Mouse (Mus musculus) regulatory T cell (primary cell): Measurements from ENCODE around the gene Bcas3.

ENCODE experiments used
- in situ Hi-C: fragments of 300-600 bp; cut with MboI, MseI; formaldehyde crosslinking; loops from one replicate; pipeline ENCODE4 v1.15.1; 2025; ENCODE audit warnings: high pct_unique_total_duplicates

Gene Bcas3

GRCm38 (mm10) chr11:85352539-85353380 is at the start of gene Bcas3:
TSS of gene Bcas3 (plus strand) at chr11:85353167.
- in situ Hi-C loops: no loop called here

GRCm38 (mm10) chr11:85306577-85307260 is 46.2 kb upstream of the Bcas3 start:
- in situ Hi-C loops: no loop called here

DNA sequence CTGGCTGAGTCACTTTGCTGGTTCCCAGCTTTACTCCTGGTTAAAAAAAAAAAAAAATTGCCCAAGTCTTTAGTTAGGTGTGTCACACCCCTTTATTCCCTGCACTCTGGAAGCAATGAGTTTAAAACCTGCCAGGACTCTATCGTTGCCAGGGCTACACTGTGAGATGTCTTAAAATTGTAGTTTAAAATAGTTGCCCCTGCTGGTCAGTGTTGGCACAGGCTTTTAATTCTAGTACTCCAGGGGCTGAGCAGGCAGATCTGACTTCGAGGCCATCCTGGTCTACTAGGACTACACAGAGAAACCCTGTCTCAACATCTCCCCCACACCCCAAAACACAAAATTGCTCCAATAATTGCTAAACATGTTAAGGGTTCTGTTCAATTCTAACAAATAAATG is 44.2 kb upstream of the Bcas3 start:
- in situ Hi-C loops: no loop called here

GRCm38 (mm10) chr11:85310407-85310712 is 42.6 kb upstream of the Bcas3 start:
- in situ Hi-C loops: no loop called here

DNA sequence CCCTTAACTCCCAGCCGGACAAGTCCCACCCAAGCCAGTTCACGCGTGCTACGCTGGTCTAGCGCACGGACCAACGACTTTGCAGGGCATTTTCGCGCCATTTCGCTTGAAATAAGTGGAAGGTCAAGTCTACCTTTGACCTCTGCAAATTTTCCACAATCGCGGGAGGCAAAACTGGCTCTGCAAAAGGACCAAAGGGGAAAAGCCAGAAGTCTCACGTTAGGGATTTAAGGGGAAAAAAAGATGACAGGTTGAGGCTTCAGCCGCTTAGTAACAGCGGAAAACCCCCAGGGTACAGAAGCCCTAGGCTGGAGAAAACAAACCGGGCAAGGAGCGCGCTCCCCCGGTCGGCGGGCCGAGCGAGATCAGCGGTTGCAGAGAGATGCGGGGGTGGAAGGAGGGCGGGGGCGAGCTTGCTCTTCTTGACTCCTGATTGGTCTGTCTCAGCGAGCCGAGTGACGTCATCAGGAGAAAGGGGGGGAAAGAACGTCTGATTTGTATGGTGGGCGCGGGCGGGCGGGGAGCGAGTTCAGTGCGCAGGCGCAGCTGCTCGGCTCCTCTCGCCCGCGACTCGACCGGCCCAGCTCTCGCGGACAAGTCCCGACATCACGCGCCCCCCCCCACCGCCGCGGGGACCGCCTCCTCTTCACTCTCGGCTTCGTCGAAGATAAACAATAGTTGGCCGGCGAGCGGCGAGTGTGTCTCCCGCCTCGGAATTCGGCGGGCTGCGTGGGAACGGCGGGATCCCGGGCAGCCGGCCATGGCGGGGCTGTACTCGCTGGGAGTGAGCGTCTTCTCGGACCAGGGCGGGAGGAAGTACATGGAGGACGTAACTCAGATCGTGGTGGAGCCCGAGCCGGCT is 42.0 kb upstream of the Bcas3 start, which contains the start of gene Ppm1d:
Gene Ppm1d, plus strand, starts transcription at position 532 of the 862 bp plus-strand sequence.
- in situ Hi-C loops: no loop called here

- in situ Hi-C loops: no loop called here
These were observed 41.1 kb upstream of the Bcas3 start for GRCm38 (mm10) chr11:85311645-85312490.

DNA sequence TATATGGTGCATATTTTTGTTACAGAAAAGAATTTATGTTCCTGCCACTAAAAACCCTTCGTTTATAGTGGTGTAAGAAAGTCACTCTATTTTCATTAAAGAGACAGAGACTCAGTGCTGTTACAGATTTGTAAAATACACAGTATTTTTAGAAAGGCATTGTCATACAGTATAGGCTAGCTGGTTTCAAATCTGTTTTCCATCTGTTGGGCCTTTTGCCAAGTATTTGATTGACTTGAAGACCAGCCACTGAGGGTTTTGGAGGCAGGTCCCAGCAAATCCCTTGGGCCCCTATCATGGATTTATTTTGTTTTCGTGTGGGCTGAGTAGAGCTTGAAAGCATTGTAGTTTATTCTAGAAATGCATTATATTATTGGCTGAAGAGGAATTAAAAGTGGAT is 40.1 kb upstream of the Bcas3 start:
- in situ Hi-C loops: no loop called here

DNA sequence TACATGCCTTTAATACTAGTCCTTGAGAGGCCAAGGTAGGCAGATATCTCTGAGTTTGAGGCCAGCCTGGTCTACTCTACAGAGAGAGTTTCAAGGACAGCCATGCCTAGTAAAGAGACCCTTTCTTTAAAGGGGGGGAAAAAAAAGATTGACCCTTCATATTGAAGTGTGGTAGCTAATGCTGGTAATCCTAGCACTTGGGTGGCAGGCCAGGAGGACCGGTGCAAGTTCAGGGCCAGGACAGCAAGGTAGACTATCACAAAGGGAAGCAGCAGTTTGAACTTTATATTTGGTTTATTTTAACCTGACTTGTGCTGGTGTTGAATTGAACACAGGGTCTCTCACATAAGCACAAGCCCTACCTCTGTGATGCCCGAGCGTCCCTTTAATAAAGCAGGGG is 39.6 kb upstream of the Bcas3 start:
- in situ Hi-C loops: no loop called here

DNA sequence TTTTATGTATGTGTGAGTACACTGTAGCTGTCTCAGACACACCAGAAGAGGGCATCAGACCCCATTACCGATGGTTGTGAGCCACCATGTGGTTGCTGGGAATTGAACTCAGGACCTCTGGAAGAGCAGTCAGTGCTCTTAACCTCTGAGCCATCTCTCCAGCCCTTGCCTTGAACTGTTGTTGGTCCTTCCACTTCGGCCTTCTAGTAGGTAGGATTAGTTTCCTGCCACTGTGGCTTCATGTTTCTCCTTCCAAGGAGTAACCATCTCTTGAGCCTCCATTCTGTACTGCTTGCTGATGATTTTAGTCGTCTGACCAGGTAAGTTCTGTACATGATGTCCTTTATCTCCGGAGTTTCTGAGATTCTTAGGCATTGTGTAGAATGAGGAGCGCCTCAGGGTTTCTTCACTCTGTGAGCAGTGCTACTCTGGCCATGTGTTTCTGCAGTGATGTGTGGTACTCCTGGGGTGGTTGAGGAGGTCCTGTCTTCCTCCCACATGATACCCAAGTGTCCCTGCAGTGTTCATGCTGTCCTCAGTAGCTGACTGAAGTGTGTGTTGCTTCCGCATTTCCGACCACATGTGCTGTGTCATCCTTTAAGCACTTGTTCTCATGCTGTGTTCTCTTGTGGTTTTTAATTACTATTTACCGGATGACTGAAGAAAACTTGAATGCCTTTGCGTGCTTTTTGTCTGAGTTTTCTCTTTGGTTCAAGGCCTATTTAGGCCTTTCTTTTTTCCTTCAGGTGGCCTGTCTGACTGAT is 29.2 kb upstream of the Bcas3 start:
- in situ Hi-C loops: no loop called here

DNA sequence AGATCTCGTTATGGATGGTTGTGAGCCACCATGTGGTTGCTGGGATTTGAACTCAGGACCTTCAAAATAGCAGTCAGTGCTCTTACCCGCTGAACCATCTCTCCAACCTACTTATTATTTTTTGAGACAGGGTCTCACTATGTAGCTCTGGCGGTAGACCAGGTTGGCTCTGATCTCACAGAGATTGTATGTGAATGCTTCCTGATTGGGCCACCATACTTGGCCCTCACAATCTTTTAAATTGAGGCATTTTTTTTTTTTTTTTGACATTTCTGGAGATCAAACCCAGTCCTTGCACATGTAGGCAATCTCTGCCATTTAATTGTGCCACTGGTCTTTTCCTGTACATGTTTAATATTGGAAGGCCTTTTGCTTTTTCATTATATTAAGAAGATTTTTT is 24.2 kb upstream of the Bcas3 start:
- in situ Hi-C loops: no loop called here

DNA sequence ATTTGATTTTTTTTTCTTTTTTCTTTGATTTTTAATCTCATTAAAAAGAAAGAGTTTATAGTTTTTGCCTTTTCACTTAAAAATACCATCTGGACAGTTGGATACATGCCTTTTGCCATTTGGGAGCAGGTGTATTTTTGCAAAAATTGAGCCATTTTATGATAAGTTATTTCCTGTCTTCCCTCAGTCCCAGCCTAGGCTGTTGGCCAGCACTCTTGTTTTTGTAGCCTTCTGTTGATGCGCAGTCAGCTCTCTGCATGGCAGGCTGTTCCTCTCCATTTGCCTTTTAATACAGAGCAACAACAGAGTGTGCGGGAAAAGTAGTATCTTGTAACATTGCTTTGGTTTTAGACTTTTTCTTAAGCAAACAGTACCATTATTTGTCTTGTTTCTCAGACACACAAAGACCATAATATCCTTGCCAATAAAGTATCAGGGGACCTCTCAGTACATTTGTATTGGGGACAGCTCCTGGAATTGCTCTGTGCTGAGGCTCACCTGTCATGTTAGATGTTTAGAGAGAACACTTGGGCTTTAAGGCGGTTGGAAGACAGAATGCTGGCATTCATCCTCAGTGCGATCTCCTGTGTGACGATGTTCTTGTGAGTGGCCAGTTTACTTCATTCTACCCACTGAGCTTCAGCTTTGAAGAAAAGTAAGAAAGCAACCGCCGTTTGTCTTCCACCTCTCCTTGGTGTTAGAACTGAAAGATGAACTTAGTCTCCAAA is 23.6 kb upstream of the Bcas3 start:
- in situ Hi-C loops: no loop called here

- in situ Hi-C loops: no loop called here
These were observed 18.2 kb upstream of the Bcas3 start for GRCm38 (mm10) chr11:85334778-85335177.

- in situ Hi-C loops: no loop called here
These were observed 13.7 kb upstream of the Bcas3 start for GRCm38 (mm10) chr11:85339173-85339831.

GRCm38 (mm10) chr11:85340070-85340616 is 12.8 kb upstream of the Bcas3 start:
- in situ Hi-C loops: loop anchor here (5.0 kb wide), 1 partner anchor 58 kb away; no protein-coding TSS in a partner anchor

DNA sequence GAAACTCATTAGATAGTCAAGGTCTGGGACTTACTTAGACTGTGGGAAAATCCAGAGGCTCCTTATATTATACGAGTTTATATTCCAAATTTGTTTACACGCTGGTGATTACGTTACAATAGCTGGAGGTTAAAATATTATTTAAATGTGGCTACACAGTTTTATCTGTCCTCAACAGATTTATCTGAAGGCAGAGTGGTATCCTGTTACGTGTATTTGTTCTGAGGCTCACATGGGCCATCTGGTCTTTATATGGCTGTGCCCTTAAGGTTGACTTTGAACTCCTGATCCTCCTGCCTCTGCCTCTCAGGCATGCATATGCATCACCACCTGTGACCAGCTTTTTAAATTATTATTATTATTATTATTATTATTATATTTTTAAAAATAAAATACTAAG is 852 bp downstream of the Bcas3 start:
- in situ Hi-C loops: no loop called here

GRCm38 (mm10) chr11:85359641-85360040 is 6.7 kb downstream of the Bcas3 start:
- in situ Hi-C loops: no loop called here

DNA sequence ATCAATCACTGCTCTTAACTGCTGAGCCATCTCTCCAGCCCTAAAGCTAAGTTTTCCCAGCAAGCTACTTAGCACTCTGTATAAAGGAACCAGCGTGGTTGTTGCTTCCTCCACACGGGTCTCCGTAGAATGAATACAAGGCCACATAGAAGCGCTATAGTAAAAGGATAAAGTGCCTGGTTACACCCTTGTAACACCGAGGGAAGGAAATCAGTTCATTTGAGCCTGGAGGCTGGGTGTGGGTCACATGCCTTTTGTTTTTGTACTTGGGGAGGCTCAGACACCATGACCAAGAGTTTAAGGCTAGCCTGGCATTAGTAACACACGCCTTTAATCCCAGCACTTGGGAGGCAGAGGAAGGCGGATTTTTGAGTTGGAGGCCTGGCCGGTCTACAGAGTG is 8.7 kb downstream of the Bcas3 start:
- in situ Hi-C loops: no loop called here

DNA sequence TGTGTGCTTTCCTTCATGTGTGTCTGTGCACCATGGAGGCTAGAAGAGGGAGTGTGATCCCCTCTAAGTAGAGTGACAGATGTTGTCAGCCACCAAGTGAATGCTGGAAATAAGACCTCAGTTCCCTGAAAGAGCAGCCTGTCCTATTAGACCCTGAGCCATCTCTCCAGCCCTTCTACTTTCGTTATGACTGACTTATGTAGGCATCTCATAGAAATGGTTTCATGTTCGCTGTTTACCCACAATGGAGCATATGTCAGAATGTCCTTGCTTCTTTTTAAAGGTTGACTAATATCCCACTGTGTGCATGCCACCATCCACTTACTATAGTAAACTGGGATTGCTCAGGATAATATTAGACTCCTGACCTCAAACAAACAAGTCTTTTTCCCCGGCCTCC is 13.2 kb downstream of the Bcas3 start:
- in situ Hi-C loops: no loop called here

DNA sequence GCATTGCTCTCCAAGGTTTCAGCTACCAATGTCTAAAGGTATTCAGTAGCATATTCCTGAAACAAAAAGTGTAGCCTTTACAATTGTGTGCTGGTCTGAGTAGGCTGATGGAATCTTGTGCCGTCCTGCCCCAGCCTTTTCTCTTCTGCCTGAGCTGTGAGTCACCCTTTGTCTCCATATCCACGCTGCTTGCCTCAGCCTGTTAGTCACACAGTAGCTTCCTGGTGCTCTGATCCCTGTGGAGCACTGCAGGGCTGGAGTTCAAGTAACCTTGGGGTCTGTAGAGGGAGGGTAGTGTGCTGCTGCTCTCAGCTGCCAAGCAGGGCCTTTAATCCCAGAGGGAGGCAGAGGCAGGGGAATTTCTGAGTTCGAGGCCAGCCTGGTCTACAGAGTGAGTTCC is 14.9 kb downstream of the Bcas3 start:
- in situ Hi-C loops: no loop called here
